19 mouse cellular contexts compared by ENCODE assay signal in the genomic region with DNA sequence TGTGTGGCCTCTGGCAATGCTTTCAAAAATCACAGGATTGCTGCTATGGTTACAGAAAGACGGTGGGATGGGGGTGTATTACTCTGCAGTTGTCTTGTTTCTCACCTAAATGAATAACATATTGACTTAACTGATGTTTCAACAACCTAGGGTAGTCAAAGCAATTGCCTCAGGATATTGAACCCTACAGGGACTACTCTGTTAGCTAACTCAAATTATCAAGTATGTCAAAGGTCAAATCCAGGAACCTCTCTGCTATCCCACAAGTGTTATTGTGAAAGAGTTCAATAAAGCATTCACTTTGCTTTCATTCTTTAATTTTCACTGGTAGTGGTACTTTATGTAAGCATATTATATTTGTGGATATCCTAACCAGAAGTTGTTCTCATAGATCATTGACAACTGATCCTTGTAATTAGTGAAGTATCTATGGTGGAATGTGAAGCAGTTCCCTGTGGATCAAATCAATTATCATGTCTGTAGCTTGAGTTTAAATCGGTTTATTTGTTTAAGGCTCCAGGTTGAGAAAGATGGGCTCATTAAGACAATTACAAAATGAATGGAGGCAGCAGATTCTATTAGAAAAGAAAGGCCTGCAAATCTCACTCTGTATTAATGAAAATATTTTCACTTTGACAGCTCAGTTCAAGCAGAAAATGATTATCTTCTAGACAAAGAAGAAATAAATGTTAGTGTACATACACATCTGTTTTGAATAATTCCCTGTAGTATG.
DNase-seq lines count a peak whose midpoint lies in the region; ATAC-seq and TF ChIP-seq lines count a peak whose summit lies in the region.
"Had no signal": no experiment of that assay in that cellular context is flagged by ENCODE, and none has a peak within 500 bp of the region (broad histone marks: within the 10 kb centered on the region; RNA-seq: fewer than 3 reads in every experiment).

No protein-coding gene starts in this region.

- no peak for TF ChIP-seq CTCF in layer of hippocampus, adult 2 months (conservative IDR thresholded peaks at IDR 0.05)

- WGBS in midbrain, embryonic 16.5 days = 46% methylated on average over 2 of the region's 2 CpGs

- H3K27me3 ChIP-seq in midbrain, embryonic 16.5 days (ENCODE audit: control insufficient read depth, insufficient read depth, low read depth, low read length) = no peaks in the 10 kb centered on the region
- H3K27me3 ChIP-seq: embryonic facial prominence, embryonic 13.5 days; heart, embryonic 13.5 days; liver, embryonic 13.5 days; lung, embryonic 15.5 days; midbrain, embryonic 12.5 days had no signal

- H3K4me2 ChIP-seq in midbrain, embryonic 16.5 days (ENCODE audit: low read length) = no peak overlapping the region
- H3K4me2 ChIP-seq: embryonic facial prominence, embryonic 13.5 days; liver, embryonic 13.5 days; lung, embryonic 15.5 days; midbrain, embryonic 12.5 days had no signal

- DNase-seq in layer of hippocampus, adult 9-11 months = peak; percentile 5
- DNase-seq in layer of hippocampus, adult 2 months (ENCODE audit: low spot score in 2 of 2) = no peak
- DNase-seq in Muller cell, postnatal 12 days (ENCODE audit: inconsistent ontology term) = peak; percentile 69
- peak; percentile 39 for DNase-seq in embryo, embryonic 10.5 days (ENCODE audit: low spot score)
- DNase-seq in kidney, adult 8-10 months = no peak
- DNase-seq: adrenal gland, postnatal 14 days; cerebellum, adult 11-12 months; cerebellum, postnatal 25 days; kidney, adult 2 months; liver, embryonic 13.5 days; right cerebral cortex, postnatal 4 days; thymus, adult 2 months had no signal

- H3K9ac ChIP-seq in midbrain, embryonic 16.5 days (ENCODE audit: low read depth, low read length) = no peak overlapping the region
- H3K9ac ChIP-seq: embryonic facial prominence, embryonic 13.5 days; heart, embryonic 13.5 days; liver, embryonic 13.5 days; lung, embryonic 15.5 days; midbrain, embryonic 12.5 days had no signal

- no peak overlapping the region for H3K27ac ChIP-seq in layer of hippocampus, adult 2 months
- no peak overlapping the region for H3K27ac ChIP-seq in midbrain, embryonic 16.5 days (ENCODE audit: low read length)
- H3K27ac ChIP-seq: embryonic facial prominence, embryonic 13.5 days; limb, embryonic 10.5 days; liver, embryonic 13.5 days; lung, embryonic 15.5 days; midbrain, embryonic 12.5 days had no signal

- H3K4me3 ChIP-seq in layer of hippocampus, adult 2 months = no peak overlapping the region
- H3K4me3 ChIP-seq in midbrain, embryonic 16.5 days (ENCODE audit: low read depth, low read length) = no peak overlapping the region
- H3K4me3 ChIP-seq: embryonic facial prominence, embryonic 13.5 days; heart, embryonic 13.5 days; limb, embryonic 10.5 days; liver, embryonic 13.5 days; lung, embryonic 15.5 days; midbrain, embryonic 12.5 days had no signal

- H3K9me3 ChIP-seq in midbrain, embryonic 16.5 days (replicated peaks; ENCODE audit: control insufficient read depth, low read length, poor library complexity, severe bottlenecking) = no peaks in the 10 kb centered on the region
- H3K9me3 ChIP-seq: embryonic facial prominence, embryonic 13.5 days; heart, embryonic 13.5 days; limb, embryonic 10.5 days; liver, embryonic 13.5 days; lung, embryonic 15.5 days; midbrain, embryonic 12.5 days had no signal

- ATAC-seq in midbrain, embryonic 16.5 days = peak; percentile 39; the same call in 1 of the 2 replicates
- ATAC-seq in inflammation-experienced regulatory T-cells, adult 6 months = no peak

- H3K36me3 ChIP-seq in midbrain, embryonic 16.5 days (ENCODE audit: control insufficient read depth, insufficient read depth, low read length) = no peaks in the 10 kb centered on the region
- H3K36me3 ChIP-seq: embryonic facial prominence, embryonic 13.5 days; heart, embryonic 13.5 days; limb, embryonic 10.5 days; liver, embryonic 13.5 days; lung, embryonic 15.5 days; midbrain, embryonic 12.5 days had no signal

- H3K4me1 ChIP-seq in midbrain, embryonic 16.5 days (ENCODE audit: control insufficient read depth, insufficient read depth, low read length) = no peaks in the 10 kb centered on the region
- H3K4me1 ChIP-seq: limb, embryonic 10.5 days; liver, embryonic 13.5 days; lung, embryonic 15.5 days; midbrain, embryonic 12.5 days had no signal

Comparison
In these comparisons a context has a peak if more than half of its experiments do, and no peak if none do; other contexts are left out.
1. DNase-seq: peak in layer of hippocampus, adult 9-11 months (single experiment), Muller cell, postnatal 12 days (single experiment) and embryo, embryonic 10.5 days (single experiment); none in layer of hippocampus, adult 2 months (0 of 2) and kidney, adult 8-10 months (0 of 2).